Comparison of ENCODE assay signal across 26 mouse cellular contexts in the genomic region with DNA sequence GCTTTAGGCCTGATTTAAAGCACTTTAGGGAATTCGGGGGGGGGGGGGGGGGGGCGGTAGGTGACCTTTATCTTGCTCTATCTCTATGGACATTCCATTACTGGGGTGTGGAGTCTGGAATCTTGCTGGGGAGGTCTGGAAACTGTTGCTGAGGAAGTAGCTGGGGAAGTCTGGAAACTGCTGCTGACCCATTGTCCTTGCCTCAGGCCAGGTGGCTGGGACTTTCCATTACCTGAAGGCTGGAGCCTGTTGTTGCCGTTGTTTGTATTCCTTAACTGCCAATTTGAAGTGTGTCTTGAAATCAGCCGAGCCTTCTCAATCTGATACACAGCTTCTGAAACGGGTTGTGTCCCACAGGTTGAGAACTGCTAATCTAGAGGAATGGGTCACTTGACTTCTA.
DNase-seq lines count a peak whose midpoint lies in the region; ATAC-seq lines count a peak whose summit lies in the region.
"Had no signal": no experiment of that assay in that cellular context is flagged by ENCODE, and none has a peak within 500 bp of the region (broad histone marks: within the 10 kb centered on the region; RNA-seq: fewer than 3 reads in every experiment).

No protein-coding gene starts in this region.

- H3K9ac ChIP-seq in intestine, embryonic 14.5 days (ENCODE audit: low read length), result no peak overlapping the region
- no peak overlapping the region for H3K9ac ChIP-seq in intestine, embryonic 16.5 days (ENCODE audit: low read depth, low read length)
- H3K9ac ChIP-seq in kidney, embryonic 16.5 days (replicated peaks; ENCODE audit: low read length), result no peak overlapping the region
- H3K9ac ChIP-seq in forebrain, embryonic 15.5 days (replicated peaks), result no peak overlapping the region
- H3K9ac ChIP-seq: embryonic facial prominence, embryonic 13.5 days; hindbrain, embryonic 13.5 days; intestine, embryonic 15.5 days had no signal

- no peaks in the 10 kb centered on the region for H3K9me3 ChIP-seq in intestine, embryonic 14.5 days (ENCODE audit: control insufficient read depth, low read length)
- no peaks in the 10 kb centered on the region for H3K9me3 ChIP-seq in intestine, embryonic 16.5 days (ENCODE audit: control insufficient read depth, low read length)
- H3K9me3 ChIP-seq in kidney, embryonic 16.5 days (ENCODE audit: low read length), result no peaks in the 10 kb centered on the region
- no peaks in the 10 kb centered on the region for H3K9me3 ChIP-seq in forebrain, embryonic 15.5 days
- H3K9me3 ChIP-seq: embryonic facial prominence, embryonic 13.5 days; forebrain, embryonic 10.5 days; heart, embryonic 10.5 days; hindbrain, embryonic 13.5 days; intestine, embryonic 15.5 days had no signal

- peak overlapping the region; percentile 69; the same call in 1 of the 2 replicates for H3K27ac ChIP-seq in intestine, embryonic 14.5 days (ENCODE audit: low read depth)
- H3K27ac ChIP-seq in intestine, embryonic 16.5 days (ENCODE audit: low read length), result no peak overlapping the region
- no peak overlapping the region for H3K27ac ChIP-seq in kidney, embryonic 16.5 days (ENCODE audit: low read length)
- no peak overlapping the region for H3K27ac ChIP-seq in forebrain, embryonic 15.5 days (replicated peaks)
- H3K27ac ChIP-seq: embryonic facial prominence, embryonic 13.5 days; forebrain, embryonic 10.5 days; heart, embryonic 10.5 days; hindbrain, embryonic 13.5 days; hindbrain, postnatal 0 days; intestine, embryonic 15.5 days had no signal

- ATAC-seq in intestine, embryonic 14.5 days (replicated peaks; ENCODE audit: low FRiP score, low TSS enrichment, low read depth), result no peak
- no peak for ATAC-seq in intestine, embryonic 16.5 days
- ATAC-seq in kidney, embryonic 16.5 days (ENCODE audit: low FRiP score, low TSS enrichment), result no peak
- ATAC-seq in forebrain, embryonic 15.5 days (replicated peaks), result no peak
- ATAC-seq: activated CD4-positive, CD25-positive, alpha-beta regulatory T cell, adult 4 months; CD4-positive, CD25-positive, alpha-beta regulatory T cell, adult 4 months; forebrain, embryonic 14.5 days; hindbrain, postnatal 0 days had no signal

- no peak overlapping the region for H3K4me2 ChIP-seq in intestine, embryonic 14.5 days (ENCODE audit: low read length)
- no peak overlapping the region for H3K4me2 ChIP-seq in intestine, embryonic 16.5 days (ENCODE audit: low read depth, low read length)
- H3K4me2 ChIP-seq in kidney, embryonic 16.5 days (replicated peaks; ENCODE audit: low read depth, low read length), result no peak overlapping the region
- no peak overlapping the region for H3K4me2 ChIP-seq in forebrain, embryonic 15.5 days (replicated peaks)
- H3K4me2 ChIP-seq: embryonic facial prominence, embryonic 13.5 days; hindbrain, embryonic 13.5 days; intestine, embryonic 15.5 days had no signal

- WGBS in intestine, embryonic 14.5 days, result 39% methylated on average over 5 of the region's 5 CpGs
- 43% methylated on average over 5 of the region's 5 CpGs for WGBS in intestine, embryonic 16.5 days
- 73% methylated on average over 5 of the region's 5 CpGs for WGBS in kidney, embryonic 16.5 days
- WGBS in forebrain, embryonic 15.5 days, result 84% methylated on average over 5 of the region's 5 CpGs

- H3K27me3 ChIP-seq in intestine, embryonic 14.5 days (replicated peaks; ENCODE audit: control insufficient read depth, insufficient read depth, low read length), result no peaks in the 10 kb centered on the region
- H3K27me3 ChIP-seq in intestine, embryonic 16.5 days (replicated peaks; ENCODE audit: control insufficient read depth, insufficient read depth, low read length), result no peaks in the 10 kb centered on the region
- no peaks in the 10 kb centered on the region for H3K27me3 ChIP-seq in kidney, embryonic 16.5 days (ENCODE audit: insufficient read depth, low read length)
- H3K27me3 ChIP-seq in forebrain, embryonic 15.5 days, result no peaks in the 10 kb centered on the region
- H3K27me3 ChIP-seq: embryonic facial prominence, embryonic 13.5 days; hindbrain, embryonic 13.5 days; intestine, embryonic 15.5 days had no signal

- H3K4me1 ChIP-seq in intestine, embryonic 14.5 days (replicated peaks; ENCODE audit: control insufficient read depth, insufficient read depth, low read length), result peaks cover 5% of the 10 kb centered on the region; the same call in 1 of the 2 replicates
- H3K4me1 ChIP-seq in intestine, embryonic 16.5 days (ENCODE audit: control insufficient read depth, insufficient read depth, low read length), result no peaks in the 10 kb centered on the region
- H3K4me1 ChIP-seq in kidney, embryonic 16.5 days (ENCODE audit: insufficient read depth, low read length), result peaks cover 3% of the 10 kb centered on the region; the same call in 1 of the 2 replicates
- no peaks in the 10 kb centered on the region for H3K4me1 ChIP-seq in forebrain, embryonic 15.5 days
- H3K4me1 ChIP-seq: embryonic facial prominence, embryonic 13.5 days; heart, embryonic 10.5 days; hindbrain, embryonic 13.5 days; intestine, embryonic 15.5 days had no signal

- no peaks in the 10 kb centered on the region for H3K36me3 ChIP-seq in intestine, embryonic 14.5 days (ENCODE audit: control insufficient read depth, insufficient read depth, low read length)
- H3K36me3 ChIP-seq in intestine, embryonic 16.5 days (ENCODE audit: control insufficient read depth, insufficient read depth, low read length), result no peaks in the 10 kb centered on the region
- no peaks in the 10 kb centered on the region for H3K36me3 ChIP-seq in kidney, embryonic 16.5 days (ENCODE audit: insufficient read depth, low read length)
- H3K36me3 ChIP-seq in forebrain, embryonic 15.5 days, result no peaks in the 10 kb centered on the region
- H3K36me3 ChIP-seq: embryonic facial prominence, embryonic 13.5 days; forebrain, embryonic 10.5 days; G1E; heart, embryonic 10.5 days; hindbrain, embryonic 13.5 days; intestine, embryonic 15.5 days had no signal

- intact Hi-C loops in heart, postnatal 36 days (cut with DNase I), result no loop called here

- no peak for DNase-seq in intestine, embryonic 14.5 days (ENCODE audit: low spot score)
- peak; percentile 22 for DNase-seq in kidney, postnatal 10 days
- DNase-seq in R1 (ENCODE audit: low read depth, low spot score), result peak; percentile 95
- DNase-seq in heart, postnatal 36 days, result no peak
- DNase-seq: adrenal gland, postnatal 14 days; B cell, adult 2 months; cerebellum, adult 11-12 months; cerebellum, adult 9-10 months; cerebellum, postnatal 36 days; gastrocnemius, postnatal 10 days; heart, adult 18-20 months; heart, postnatal 10 days had no signal

- no peak overlapping the region for H3K4me3 ChIP-seq in intestine, embryonic 14.5 days (ENCODE audit: low read depth, low read length)
- no peak overlapping the region for H3K4me3 ChIP-seq in intestine, embryonic 16.5 days (ENCODE audit: low read length)
- H3K4me3 ChIP-seq in kidney, embryonic 16.5 days (ENCODE audit: low read length), result no peak overlapping the region
- H3K4me3 ChIP-seq in forebrain, embryonic 15.5 days, result no peak overlapping the region
- H3K4me3 ChIP-seq: embryonic facial prominence, embryonic 13.5 days; erythroblast, embryonic 14.5 days; forebrain, embryonic 10.5 days; heart, embryonic 10.5 days; hindbrain, embryonic 13.5 days; intestine, embryonic 15.5 days had no signal

Comparison
In these comparisons a context has a peak if more than half of its experiments do, and no peak if none do; other contexts are left out.
1. DNase-seq: peak in kidney, postnatal 10 days (single experiment) and R1 (single experiment); none in intestine, embryonic 14.5 days (single experiment) and heart, postnatal 36 days (0 of 2).